1 mouse cellular context compared by ENCODE assay signal in genomic region chr14:20803606-20803938, GRCm38 (mm10).
TF ChIP-seq lines count a peak whose summit lies in the region.

No protein-coding gene starts in this region.

TF ChIP-seq in CH12.LX, 34 proteins besides CTCF, POLR2A, EP300 and RAD21 (continued from another document):
- peak; percentile 94 for TF ChIP-seq ZC3H11A (IDR thresholded peaks at IDR 0.05; ENCODE audit: low read depth, low read length)
- TF ChIP-seq JUND (conservative IDR thresholded peaks at IDR 0.05; ENCODE audit: low read depth, low read length): 0 out of 2 replicates have a peak, but pooled peaks have one; percentile 10
